Mouse (Mus musculus): ENCODE measurements around the gene Gm28043. TPM values are rescaled to one million over a fixed set of nuclear protein-coding genes. Genes with fewer than 3 reads are reported as not detected.
"Not testable (repeated sequence)": the region's sequence is repeated elsewhere in the genome, so short reads cannot be mapped to it uniquely, and the experiment has no call there.

Gene Gm28043
- polyA plus RNA-seq, 1 experiment = 1.0 TPM

GRCm38 (mm10) chr17:29596771-29597132 lies 17.9 kb upstream of the Gm28043 start:
- H3K27me3 ChIP-seq (ENCODE audit: control insufficient read depth, insufficient read depth, insufficient read length) = no peaks in the 10 kb centered on the region
- TF ChIP-seq MAX (IDR thresholded peaks at IDR 0.05; ENCODE audit: low read depth) = no peak
- no peak for TF ChIP-seq MYOD1 (IDR thresholded peaks at IDR 0.05; ENCODE audit: control insufficient read depth in 1 of 3, insufficient read length in 2 of 3, low read depth in 2 of 3)
- TF ChIP-seq E2F4 (IDR thresholded peaks at IDR 0.05; ENCODE audit: insufficient read depth) = no peak
- TF ChIP-seq SRF (IDR thresholded peaks at IDR 0.05; ENCODE audit: control insufficient read depth, insufficient read length, low read depth) = no peak
- no peak for TF ChIP-seq TCF12 (IDR thresholded peaks at IDR 0.05; ENCODE audit: insufficient read depth, poor library complexity, severe bottlenecking)
- TF ChIP-seq POLR2A (IDR thresholded peaks at IDR 0.05; ENCODE audit: insufficient read length, low read depth) = no peak
- TF ChIP-seq MYOG (IDR thresholded peaks at IDR 0.05; ENCODE audit: control insufficient read depth in 1 of 3, insufficient read depth in 1 of 3, insufficient read length in 2 of 3, low read depth in 2 of 3) = no peak
- no peak for TF ChIP-seq TCF3 (IDR thresholded peaks at IDR 0.05; ENCODE audit: insufficient read length, low read depth)
- no peak for TF ChIP-seq POLR2AphosphoS2 (IDR thresholded peaks at IDR 0.05; ENCODE audit: insufficient read length, low read depth)
- TF ChIP-seq CEBPB (IDR thresholded peaks at IDR 0.05; ENCODE audit: insufficient read depth, poor library complexity, severe bottlenecking) = no peak
- TF ChIP-seq REST (IDR thresholded peaks at IDR 0.05; ENCODE audit: insufficient read depth, insufficient read length) = no peak
- no peak for TF ChIP-seq USF1 (IDR thresholded peaks at IDR 0.05; ENCODE audit: low read depth)
- H3K36me3 ChIP-seq (ENCODE audit: control insufficient read depth, insufficient read depth) = peaks cover 4% of the 10 kb centered on the region
- H3K4me2 ChIP-seq (ENCODE audit: low read depth) = no peak overlapping the region
- H3K79me2 ChIP-seq (ENCODE audit: control insufficient read depth, insufficient read depth) = no peaks in the 10 kb centered on the region
- H3ac ChIP-seq (ENCODE audit: control insufficient read depth, insufficient read length) = no peak overlapping the region
- H3K4me3 ChIP-seq = no peak overlapping the region

- H3K4me2 ChIP-seq (ENCODE audit: low read depth) = no peak overlapping the region
- TF ChIP-seq MAX (IDR thresholded peaks at IDR 0.05; ENCODE audit: low read depth) (no peak), SRF (IDR thresholded peaks at IDR 0.05; ENCODE audit: control insufficient read depth, insufficient read length, low read depth) (no peak), POLR2AphosphoS2 (IDR thresholded peaks at IDR 0.05; ENCODE audit: insufficient read length, low read depth) (no peak), REST (IDR thresholded peaks at IDR 0.05; ENCODE audit: insufficient read depth, insufficient read length) (no peak), MYOG (IDR thresholded peaks at IDR 0.05; ENCODE audit: control insufficient read depth in 1 of 3, insufficient read depth in 1 of 3, insufficient read length in 2 of 3, low read depth in 2 of 3) (no peak), E2F4 (IDR thresholded peaks at IDR 0.05; ENCODE audit: insufficient read depth) (no peak), MYOD1 (IDR thresholded peaks at IDR 0.05; ENCODE audit: control insufficient read depth in 1 of 3, insufficient read length in 2 of 3, low read depth in 2 of 3) (no peak), TCF3 (IDR thresholded peaks at IDR 0.05; ENCODE audit: insufficient read length, low read depth) (no peak), USF1 (IDR thresholded peaks at IDR 0.05; ENCODE audit: low read depth) (no peak), CEBPB (IDR thresholded peaks at IDR 0.05; ENCODE audit: insufficient read depth, poor library complexity, severe bottlenecking) (no peak), POLR2A (IDR thresholded peaks at IDR 0.05; ENCODE audit: insufficient read length, low read depth) (no peak), TCF12 (IDR thresholded peaks at IDR 0.05; ENCODE audit: insufficient read depth, poor library complexity, severe bottlenecking) (no peak)
- peaks cover 4% of the 10 kb centered on the region for H3K36me3 ChIP-seq (ENCODE audit: control insufficient read depth, insufficient read depth)
- no peaks in the 10 kb centered on the region for H3K27me3 ChIP-seq (ENCODE audit: control insufficient read depth, insufficient read depth, insufficient read length)
- H3K79me2 ChIP-seq (ENCODE audit: control insufficient read depth, insufficient read depth) = no peaks in the 10 kb centered on the region
- no peak overlapping the region for H3K4me3 ChIP-seq
- no peak overlapping the region for H3ac ChIP-seq (ENCODE audit: control insufficient read depth, insufficient read length)
Observed at GRCm38 (mm10) chr17:29599051-29599450, 15.6 kb upstream of the Gm28043 start.

- no peak overlapping the region for H3K4me3 ChIP-seq
- H3K27me3 ChIP-seq (ENCODE audit: control insufficient read depth, insufficient read depth, insufficient read length) = no peaks in the 10 kb centered on the region
- H3ac ChIP-seq (ENCODE audit: control insufficient read depth, insufficient read length) = no peak overlapping the region
- no peak overlapping the region for H3K4me2 ChIP-seq (ENCODE audit: low read depth)
- peaks cover 4% of the 10 kb centered on the region for H3K36me3 ChIP-seq (ENCODE audit: control insufficient read depth, insufficient read depth)
- H3K79me2 ChIP-seq (ENCODE audit: control insufficient read depth, insufficient read depth) = no peaks in the 10 kb centered on the region
- no peak for TF ChIP-seq TCF12 (IDR thresholded peaks at IDR 0.05; ENCODE audit: insufficient read depth, poor library complexity, severe bottlenecking)
- TF ChIP-seq MAX (IDR thresholded peaks at IDR 0.05; ENCODE audit: low read depth) = no peak
Observed at GRCm38 (mm10) chr17:29599537-29599936, 15.1 kb upstream of the Gm28043 start.

GRCm38 (mm10) chr17:29601391-29601790 lies 13.3 kb upstream of the Gm28043 start:
- no peaks in the 10 kb centered on the region for H3K79me2 ChIP-seq (ENCODE audit: control insufficient read depth, insufficient read depth)
- H3ac ChIP-seq (ENCODE audit: control insufficient read depth, insufficient read length) = no peak overlapping the region
- TF ChIP-seq TCF3 (IDR thresholded peaks at IDR 0.05; ENCODE audit: insufficient read length, low read depth) = no peak
- no peak for TF ChIP-seq TCF12 (IDR thresholded peaks at IDR 0.05; ENCODE audit: insufficient read depth, poor library complexity, severe bottlenecking)
- no peak for TF ChIP-seq POLR2A (IDR thresholded peaks at IDR 0.05; ENCODE audit: insufficient read length, low read depth)
- no peak for TF ChIP-seq USF1 (IDR thresholded peaks at IDR 0.05; ENCODE audit: low read depth)
- no peak for TF ChIP-seq MAX (IDR thresholded peaks at IDR 0.05; ENCODE audit: low read depth)
- peak in 1 of 3 experiments; percentile 13 for TF ChIP-seq MYOD1 (IDR thresholded peaks at IDR 0.05; ENCODE audit: control insufficient read depth in 1 of 3, insufficient read length in 2 of 3, low read depth in 2 of 3)
- TF ChIP-seq CEBPB (IDR thresholded peaks at IDR 0.05; ENCODE audit: insufficient read depth, poor library complexity, severe bottlenecking) = peak; percentile 37; the same call in 1 of the 2 replicates
- TF ChIP-seq POLR2AphosphoS2 (IDR thresholded peaks at IDR 0.05; ENCODE audit: insufficient read length, low read depth) = no peak
- TF ChIP-seq MYOG (IDR thresholded peaks at IDR 0.05; ENCODE audit: control insufficient read depth in 1 of 3, insufficient read depth in 1 of 3, insufficient read length in 2 of 3, low read depth in 2 of 3) = peak in 1 of 3 experiments; percentile 66
- no peak for TF ChIP-seq E2F4 (IDR thresholded peaks at IDR 0.05; ENCODE audit: insufficient read depth)
- no peak for TF ChIP-seq REST (IDR thresholded peaks at IDR 0.05; ENCODE audit: insufficient read depth, insufficient read length)
- TF ChIP-seq SRF (IDR thresholded peaks at IDR 0.05; ENCODE audit: control insufficient read depth, insufficient read length, low read depth) = no peak
- H3K4me2 ChIP-seq (ENCODE audit: low read depth) = no peak overlapping the region
- no peak overlapping the region for H3K4me3 ChIP-seq
- H3K36me3 ChIP-seq (ENCODE audit: control insufficient read depth, insufficient read depth) = no peaks in the 10 kb centered on the region
- H3K27me3 ChIP-seq (ENCODE audit: control insufficient read depth, insufficient read depth, insufficient read length) = no peaks in the 10 kb centered on the region

GRCm38 (mm10) chr17:29603283-29603682 lies 11.4 kb upstream of the Gm28043 start:
- no peaks in the 10 kb centered on the region for H3K27me3 ChIP-seq (ENCODE audit: control insufficient read depth, insufficient read depth, insufficient read length)
- H3ac ChIP-seq (ENCODE audit: control insufficient read depth, insufficient read length) = no peak overlapping the region
- no peaks in the 10 kb centered on the region for H3K36me3 ChIP-seq (ENCODE audit: control insufficient read depth, insufficient read depth)
- no peaks in the 10 kb centered on the region for H3K79me2 ChIP-seq (ENCODE audit: control insufficient read depth, insufficient read depth)
- no peak overlapping the region for H3K4me2 ChIP-seq (ENCODE audit: low read depth)
- TF ChIP-seq MYOD1 (IDR thresholded peaks at IDR 0.05; ENCODE audit: control insufficient read depth in 1 of 3, insufficient read length in 2 of 3, low read depth in 2 of 3) = no peak
- TF ChIP-seq TCF3 (IDR thresholded peaks at IDR 0.05; ENCODE audit: insufficient read length, low read depth) = no peak
- TF ChIP-seq USF1 (IDR thresholded peaks at IDR 0.05; ENCODE audit: low read depth) = no peak
- no peak for TF ChIP-seq POLR2A (IDR thresholded peaks at IDR 0.05; ENCODE audit: insufficient read length, low read depth)
- no peak for TF ChIP-seq POLR2AphosphoS2 (IDR thresholded peaks at IDR 0.05; ENCODE audit: insufficient read length, low read depth)
- no peak for TF ChIP-seq MYOG (IDR thresholded peaks at IDR 0.05; ENCODE audit: control insufficient read depth in 1 of 3, insufficient read depth in 1 of 3, insufficient read length in 2 of 3, low read depth in 2 of 3)
- TF ChIP-seq E2F4 (IDR thresholded peaks at IDR 0.05; ENCODE audit: insufficient read depth) = no peak
- H3K4me3 ChIP-seq = no peak overlapping the region

GRCm38 (mm10) chr17:29613453-29613852 lies 1.2 kb upstream of the Gm28043 start:
- H3K4me2 ChIP-seq (ENCODE audit: low read depth); H3ac ChIP-seq (ENCODE audit: control insufficient read depth, insufficient read length); H3K36me3 ChIP-seq (ENCODE audit: control insufficient read depth, insufficient read depth); H3K27me3 ChIP-seq (ENCODE audit: control insufficient read depth, insufficient read depth, insufficient read length); H3K4me3 ChIP-seq: not testable (repeated sequence)
- H3K79me2 ChIP-seq (ENCODE audit: control insufficient read depth, insufficient read depth) = peaks cover 34% of the 10 kb centered on the region
